Mouse (Mus musculus): ENCODE measurements around the gene H2afv.

GRCm38 (mm10) chr11:6411684-6412083 is 32.6 kb downstream of the H2afv start:
- peak; percentile 75; the same call in 1 of the 2 replicates for TF ChIP-seq CTCF (IDR thresholded peaks at IDR 0.05; ENCODE audit: extremely low read depth, insufficient read depth, insufficient read length, insufficient replicate concordance)
- TF ChIP-seq POLR2A (IDR thresholded peaks at IDR 0.05; ENCODE audit: low read depth, low read length) = no peak

Measured in spleen, adult 2 months (tissue).